Comparison of ENCODE assay signal across 51 mouse cellular contexts in the genomic region with DNA sequence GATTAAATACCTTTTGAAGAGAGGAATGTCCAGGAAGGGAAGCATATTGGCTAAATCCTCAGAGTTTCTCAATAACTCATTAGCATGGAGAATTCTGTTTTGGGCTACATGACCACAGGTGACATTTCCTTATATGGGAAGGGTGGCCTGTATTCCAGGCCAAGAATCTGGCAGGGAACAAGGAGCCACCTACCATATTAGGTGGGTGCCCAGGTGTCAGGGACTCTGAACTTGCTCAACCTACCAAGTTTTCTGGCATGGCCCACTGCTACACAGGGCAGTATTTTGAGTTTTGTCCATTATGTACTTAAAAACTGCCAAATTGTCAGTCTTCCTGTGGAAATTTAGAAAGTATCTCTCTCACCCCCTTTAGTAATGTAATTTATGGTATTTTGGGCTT. TPM values are rescaled to one million over a fixed set of nuclear protein-coding genes. Genes with fewer than 3 reads are reported as not detected.
"Had no signal": no experiment of that assay in that cellular context is flagged by ENCODE, and none has a peak within 500 bp of the region (broad histone marks: within the 10 kb centered on the region; RNA-seq: fewer than 3 reads in every experiment).

No protein-coding gene starts in this region.

- H3K4me1 ChIP-seq: heart, embryonic 10.5 days; heart, embryonic 12.5 days; heart, embryonic 13.5 days; heart, embryonic 15.5 days; hindbrain, embryonic 10.5 days; hindbrain, embryonic 12.5 days; hindbrain, embryonic 13.5 days; hindbrain, embryonic 15.5 days; intestine, embryonic 15.5 days; kidney, embryonic 15.5 days had no signal

- DNase-seq: heart, postnatal 10 days; heart, postnatal 14 days; heart, postnatal 36 days; heart, postnatal 4 days; kidney, adult 11 months; kidney, adult 18-20 months; kidney, adult 2 months; kidney, adult 8-10 months; kidney, adult 9 months; kidney, postnatal 10 days; kidney, postnatal 14 days; kidney, postnatal 25 days; kidney, postnatal 36 days; kidney, postnatal 4 days; layer of hippocampus, adult 9-11 months; layer of hippocampus, postnatal 36 days had no signal

- ATAC-seq: hindbrain, embryonic 16.5 days; hindbrain, postnatal 0 days; inflammation-experienced regulatory T-cells, adult 6 months; intestine, embryonic 15.5 days; intestine, embryonic 16.5 days; intestine, postnatal 0 days had no signal

- H3K4me3 ChIP-seq: heart, embryonic 10.5 days; heart, embryonic 12.5 days; heart, embryonic 13.5 days; heart, embryonic 15.5 days; hindbrain, embryonic 10.5 days; hindbrain, embryonic 12.5 days; hindbrain, embryonic 13.5 days; hindbrain, embryonic 15.5 days; intestine, embryonic 15.5 days; kidney, embryonic 15.5 days; layer of hippocampus, adult 2 months had no signal

- H3K27ac ChIP-seq: heart, embryonic 10.5 days; heart, embryonic 13.5 days; heart, embryonic 15.5 days; hindbrain, embryonic 10.5 days; hindbrain, embryonic 12.5 days; hindbrain, embryonic 13.5 days; hindbrain, embryonic 14.5 days; hindbrain, embryonic 15.5 days; hindbrain, postnatal 0 days; intestine, embryonic 15.5 days; kidney, embryonic 15.5 days; kidney, postnatal 0 days; layer of hippocampus, adult 2 months had no signal

- H3K9me3 ChIP-seq: heart, embryonic 10.5 days; heart, embryonic 15.5 days; hindbrain, embryonic 12.5 days; hindbrain, embryonic 15.5 days; intestine, embryonic 15.5 days; kidney, embryonic 15.5 days had no signal

- H3K4me2 ChIP-seq: heart, embryonic 11.5 days; heart, embryonic 12.5 days; heart, embryonic 13.5 days; heart, embryonic 15.5 days; hindbrain, embryonic 12.5 days; hindbrain, embryonic 13.5 days; hindbrain, embryonic 14.5 days; hindbrain, embryonic 15.5 days; intestine, embryonic 15.5 days; kidney, embryonic 15.5 days had no signal

- H3K36me3 ChIP-seq: heart, embryonic 10.5 days; heart, embryonic 12.5 days; heart, embryonic 13.5 days; heart, embryonic 15.5 days; hindbrain, embryonic 10.5 days; hindbrain, embryonic 12.5 days; hindbrain, embryonic 13.5 days; hindbrain, embryonic 15.5 days; intestine, embryonic 15.5 days; kidney, embryonic 15.5 days had no signal

- H3K27me3 ChIP-seq: heart, embryonic 12.5 days; heart, embryonic 13.5 days; heart, embryonic 15.5 days; hindbrain, embryonic 12.5 days; hindbrain, embryonic 13.5 days; hindbrain, embryonic 15.5 days; intestine, embryonic 15.5 days; kidney, embryonic 15.5 days had no signal

- H3K9ac ChIP-seq: heart, embryonic 12.5 days; heart, embryonic 13.5 days; heart, embryonic 15.5 days; hindbrain, embryonic 12.5 days; hindbrain, embryonic 13.5 days; hindbrain, embryonic 14.5 days; hindbrain, embryonic 15.5 days; intestine, embryonic 15.5 days; kidney, embryonic 15.5 days had no signal

RNA-seq across cellular contexts. Expression of a gene that starts 4.3 kb away (rescaled TPM):
- total RNA-seq: heart, postnatal 10 days; heart, postnatal 14 days; heart, postnatal 25 days; heart, postnatal 36 days; heart, postnatal 4 days; hematopoietic stem cell, adult 5-6 weeks; hindbrain, postnatal 0 days; layer of hippocampus, adult 18-20 months; layer of hippocampus, adult 2 months; layer of hippocampus, adult 8-10 months; layer of hippocampus, postnatal 10 days; layer of hippocampus, postnatal 14 days; layer of hippocampus, postnatal 25 days; layer of hippocampus, postnatal 36 days; left cerebral cortex, adult 18-20 months had no signal
- polyA plus RNA-seq: heart, embryonic 10.5 days; heart, embryonic 11.5 days; heart, embryonic 12.5 days; heart, embryonic 13.5 days; heart, embryonic 14.5 days; heart, embryonic 15.5 days; heart, embryonic 16.5 days; heart, postnatal 0 days; hindbrain, embryonic 10.5 days; hindbrain, embryonic 11.5 days; hindbrain, embryonic 12.5 days; hindbrain, embryonic 13.5 days; hindbrain, embryonic 14.5 days; hindbrain, embryonic 15.5 days; hindbrain, embryonic 16.5 days; hindbrain, postnatal 0 days; inflammation-experienced regulatory T-cells, adult 6 months; intestine, embryonic 14.5 days; intestine, embryonic 15.5 days; intestine, embryonic 16.5 days; intestine, postnatal 0 days; kidney, adult 2 months; kidney, embryonic 14.5 days; kidney, embryonic 15.5 days; kidney, embryonic 16.5 days; kidney, postnatal 0 days; large intestine, adult 2 months had no signal

RNA-seq across cellular contexts. Expression of a gene that starts 43.5 kb away (rescaled TPM):
- total RNA-seq: heart, postnatal 10 days; heart, postnatal 14 days; heart, postnatal 25 days; heart, postnatal 36 days; heart, postnatal 4 days; hematopoietic stem cell, adult 5-6 weeks; hindbrain, postnatal 0 days; layer of hippocampus, adult 18-20 months; layer of hippocampus, adult 2 months; layer of hippocampus, adult 8-10 months; layer of hippocampus, postnatal 10 days; layer of hippocampus, postnatal 14 days; layer of hippocampus, postnatal 25 days; layer of hippocampus, postnatal 36 days; left cerebral cortex, adult 18-20 months had no signal
- polyA plus RNA-seq: heart, embryonic 10.5 days; heart, embryonic 11.5 days; heart, embryonic 12.5 days; heart, embryonic 13.5 days; heart, embryonic 14.5 days; heart, embryonic 15.5 days; heart, embryonic 16.5 days; heart, postnatal 0 days; hindbrain, embryonic 10.5 days; hindbrain, embryonic 11.5 days; hindbrain, embryonic 12.5 days; hindbrain, embryonic 13.5 days; hindbrain, embryonic 14.5 days; hindbrain, embryonic 15.5 days; hindbrain, embryonic 16.5 days; hindbrain, postnatal 0 days; inflammation-experienced regulatory T-cells, adult 6 months; intestine, embryonic 14.5 days; intestine, embryonic 15.5 days; intestine, postnatal 0 days; kidney, embryonic 14.5 days; kidney, embryonic 15.5 days; kidney, embryonic 16.5 days; kidney, postnatal 0 days; large intestine, adult 2 months had no signal
